Mouse (Mus musculus) left cerebral cortex, adult 2 months (tissue): ENCODE measurements around the gene Eml5. TPM values are rescaled to one million over a fixed set of nuclear protein-coding genes. Genes with fewer than 3 reads are reported as not detected.
A peak's percentile ranks its signal among the peaks of the same experiment; 100 is the strongest.

Experiments used
- DNase-seq, 2 experiments: peaks; one replicate each; pipeline ENCODE4 v3.0.0; 2021 to 2022; ENCODE audit warnings: low spot score in 2 of 2, mixed read lengths in 1 of 2; ENCODE audit errors: extremely low spot score in 1 of 2
- H3K27ac ChIP-seq: fragments of 200-600 bp; 2 replicates; pipeline ENCODE4 v1.8.1; 2022
- H3K4me3 ChIP-seq: fragments of 200-600 bp; 2 replicates; pipeline ENCODE4 v1.8.1; 2022
- CTCF ChIP-seq: fragments of 200-600 bp; IDR thresholded peaks from 2 replicates; pipeline ENCODE4 v1.8.1; 2022; ENCODE audit warnings: antibody characterized with exemption, mild to moderate bottlenecking, moderate library complexity
- intact Hi-C: fragments of 180-260 bp; cut with DNase I; formaldehyde crosslinking; loops from one replicate; pipeline ENCODE4 v1.15.1; 2025
- long read RNA-seq, 2 experiments: library from polyadenylated mRNA; stranded (forward); transcript quantifications; one replicate each; pipeline ENCODE4 v2.0.0; 2021; ENCODE audit warnings: borderline mapping rate in 2 of 2
- total RNA-seq, 2 experiments: library from RNA; stranded (reverse); gene quantifications; 2 replicates each; pipeline ENCODE4 v1.2.3; 2021

Gene Eml5
- 10 to 100 TPM; 93.3 TPM for total RNA-seq
- long read RNA-seq, experiment 1, partial matches to known transcripts = 4 of 14 reads
- long read RNA-seq, experiment 1, other reads (novel, unspliced or antisense) = 6 of 14 reads
- long read RNA-seq, experiment 2, partial matches to known transcripts = 1 of 7 reads
- long read RNA-seq, experiment 2, other reads (novel, unspliced or antisense) = 4 of 7 reads

- H3K4me3 ChIP-seq = peak within 1 kb of the TSS; percentile 92
- H3K27ac ChIP-seq = peak within 1 kb of the TSS; percentile 79
- no peak; the same call in 1 of the 2 replicates for TF ChIP-seq CTCF
- DNase-seq = peak; percentile 82 to 83
- intact Hi-C loops = no loop called here
Observed at GRCm38 (mm10) chr12:98900881-98901801, at the start of gene Eml5. TSS of gene Eml5 (minus strand) at chr12:98901484.

GRCm38 (mm10) chr12:98932856-98933255 is 31.6 kb upstream of the Eml5 start:
- H3K27ac ChIP-seq = no peak overlapping the region
- intact Hi-C loops = no loop called here
- no peak for TF ChIP-seq CTCF
- no peak for DNase-seq
- no peak overlapping the region for H3K4me3 ChIP-seq

GRCm38 (mm10) chr12:98932441-98932840 is 31.2 kb upstream of the Eml5 start:
- TF ChIP-seq CTCF = no peak
- Histone ChIP-seq H3K4me3 (no peak overlapping the region), H3K27ac (no peak overlapping the region)
- intact Hi-C loops = no loop called here
- DNase-seq = no peak

GRCm38 (mm10) chr12:98931174-98931573 is 29.9 kb upstream of the Eml5 start:
- intact Hi-C loops = no loop called here
- no peak for DNase-seq
- no peak overlapping the region for H3K27ac ChIP-seq
- no peak overlapping the region for H3K4me3 ChIP-seq
- TF ChIP-seq CTCF = no peak

GRCm38 (mm10) chr12:98920194-98920991 is 19.1 kb upstream of the Eml5 start, which contains the start of gene Ttc8:
TSS of gene Ttc8 (plus strand) at chr12:98920574.
- Histone ChIP-seq H3K27ac (peak within 1 kb of the TSS; percentile 92), H3K4me3 (peak within 1 kb of the TSS; percentile 72)
- peak; percentile 87 to 88 for DNase-seq
- TF ChIP-seq CTCF = no peak
- intact Hi-C loops = no loop called here

GRCm38 (mm10) chr12:98910096-98910495 is 8.8 kb upstream of the Eml5 start:
- no peak overlapping the region for H3K27ac ChIP-seq
- DNase-seq = no peak
- H3K4me3 ChIP-seq = no peak overlapping the region
- intact Hi-C loops = no loop called here
- TF ChIP-seq CTCF = no peak

GRCm38 (mm10) chr12:98905466-98905865 is 4.2 kb upstream of the Eml5 start:
- TF ChIP-seq CTCF = no peak
- DNase-seq = peak in 1 of 2 experiments; percentile 17
- H3K4me3 ChIP-seq = no peak overlapping the region
- peak overlapping the region; percentile 46 for H3K27ac ChIP-seq
- intact Hi-C loops = loop anchor here (5.0 kb wide), 1 partner anchor 92 kb away; no protein-coding TSS in a partner anchor

GRCm38 (mm10) chr12:98900341-98900880 is 873 bp downstream of the Eml5 start:
- peak overlapping the region; percentile 92 for H3K4me3 ChIP-seq
- peak; percentile 14 to 19 for DNase-seq
- intact Hi-C loops = no loop called here
- H3K27ac ChIP-seq = peak overlapping the region; percentile 79
- TF ChIP-seq CTCF = no peak

- no peak for TF ChIP-seq CTCF
- H3K4me3 ChIP-seq = peak overlapping the region; percentile 92
- intact Hi-C loops = no loop called here
- H3K27ac ChIP-seq = no peak overlapping the region
- DNase-seq = no peak
Observed at GRCm38 (mm10) chr12:98899676-98900075, 1.6 kb downstream of the Eml5 start.

- H3K27ac ChIP-seq = no peak overlapping the region
- no peak for DNase-seq
- TF ChIP-seq CTCF = no peak
- no peak overlapping the region for H3K4me3 ChIP-seq
- intact Hi-C loops = no loop called here
Observed at GRCm38 (mm10) chr12:98896761-98897160, 4.5 kb downstream of the Eml5 start.

- DNase-seq = no peak
- Histone ChIP-seq H3K4me3 (no peak overlapping the region), H3K27ac (no peak overlapping the region)
- intact Hi-C loops = loop anchor here (10.0 kb wide), 1 partner anchor 210 kb away; no protein-coding TSS in a partner anchor
- TF ChIP-seq CTCF = peak; percentile 61
Observed at GRCm38 (mm10) chr12:98884515-98884914, 16.8 kb downstream of the Eml5 start.
